Mouse (Mus musculus) lung, adult 2 months (tissue): ENCODE results near the gene Gm42906.

ENCODE experiments used
- CTCF ChIP-seq: fragments of 200-500 bp; IDR thresholded peaks from 2 replicates; pipeline ENCODE4 v1.5.1; 2011; ENCODE audit warnings: mild to moderate bottlenecking, low read length, control low read depth; ENCODE audit not compliant: insufficient read depth
- POLR2A ChIP-seq: fragments of 200-500 bp; IDR thresholded peaks from 2 replicates; pipeline ENCODE4 v1.6.1; 2011; ENCODE audit warnings: low read depth, mild to moderate bottlenecking, control low read depth, low read length, borderline replicate concordance; ENCODE audit errors: extremely low read depth

- no peak for TF ChIP-seq CTCF
- TF ChIP-seq POLR2A, result no peak
Observed at GRCm38 (mm10) chr5:151407493-151407892, 20.5 kb downstream of the Gm42906 start.
